Comparison of ENCODE assay signal across 7 mouse cellular contexts in the genomic region with DNA sequence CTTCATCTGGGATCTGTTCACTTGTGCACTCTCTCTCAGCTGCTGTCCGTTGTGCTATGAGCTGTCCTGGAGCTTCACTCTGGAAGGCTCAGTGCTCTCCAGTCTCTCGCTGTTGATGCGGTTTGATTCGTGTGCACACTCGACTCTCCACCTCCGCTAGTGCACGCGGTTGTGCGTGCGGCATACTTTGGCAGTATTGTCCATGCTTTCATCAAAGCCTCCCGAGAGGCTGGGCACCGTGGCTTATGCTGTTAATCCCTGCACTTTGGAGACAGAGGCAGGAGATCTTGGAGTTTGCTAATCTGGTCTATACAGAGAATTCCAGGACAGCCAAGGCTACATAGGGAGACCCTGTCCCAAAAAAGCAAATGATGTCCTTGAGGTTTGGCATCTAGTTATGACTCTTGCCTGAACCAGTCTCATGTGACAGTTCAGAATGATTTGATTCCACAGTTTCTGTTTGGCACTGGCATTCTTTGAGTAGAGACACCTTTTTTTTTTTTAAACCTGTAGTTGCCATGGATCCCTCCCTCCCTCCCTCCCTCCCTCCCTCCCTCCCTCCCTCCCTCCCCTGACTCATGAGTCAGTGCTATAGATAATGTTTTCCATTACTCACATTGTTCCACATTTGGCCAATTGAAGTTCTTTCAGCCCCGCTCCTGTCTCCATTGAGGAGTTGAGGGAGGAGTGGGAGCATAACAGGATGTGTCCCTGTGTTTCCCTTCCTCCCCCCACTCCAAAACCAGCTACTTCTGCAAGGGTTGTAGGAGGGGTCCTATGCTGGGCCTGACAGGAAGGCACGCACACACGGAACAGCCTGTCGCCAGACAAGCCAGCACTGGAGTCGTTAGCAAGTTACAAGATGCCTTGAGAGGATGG.
DNase-seq lines count a peak whose midpoint lies in the region; ATAC-seq and TF ChIP-seq lines count a peak whose summit lies in the region.

No protein-coding gene starts in this region.

- no peaks in the 10 kb centered on the region for H3K27me3 ChIP-seq in lung, embryonic 16.5 days (ENCODE audit: control insufficient read depth, insufficient read depth, low read depth, low read length)
- no peaks in the 10 kb centered on the region for H3K27me3 ChIP-seq in embryonic facial prominence, embryonic 15.5 days
- H3K27me3 ChIP-seq in midbrain, embryonic 10.5 days (ENCODE audit: low read depth, poor library complexity, severe bottlenecking), result no peaks in the 10 kb centered on the region

- DNase-seq in lung, adult 2 months, result no peak
- peak; percentile 47 for DNase-seq in adrenal gland, adult 2 months
- DNase-seq in induced T-regulatory cell, adult 2 months (ENCODE audit: low read depth), result peak; percentile 42
- no peak for DNase-seq in midbrain, embryonic 10.5 days (ENCODE audit: low spot score)
- peak; percentile 71 for DNase-seq in telencephalon, adult 2 months (ENCODE audit: low read depth, low spot score)

- WGBS in lung, embryonic 16.5 days, result 69% methylated on average over 17 of the region's 17 CpGs
- WGBS in lung, adult 2 months, result 67% methylated on average over 17 of the region's 17 CpGs
- 56% methylated on average over 17 of the region's 17 CpGs for WGBS in embryonic facial prominence, embryonic 15.5 days
- WGBS in midbrain, embryonic 10.5 days, result 84% methylated on average over 17 of the region's 17 CpGs

- H3K9me3 ChIP-seq in lung, embryonic 16.5 days (ENCODE audit: control insufficient read depth, low read length), result no peaks in the 10 kb centered on the region
- H3K9me3 ChIP-seq in embryonic facial prominence, embryonic 15.5 days (replicated peaks), result no peaks in the 10 kb centered on the region
- no peaks in the 10 kb centered on the region for H3K9me3 ChIP-seq in midbrain, embryonic 10.5 days (replicated peaks)

- peak; percentile 21; the same call in 1 of the 2 replicates for ATAC-seq in lung, embryonic 16.5 days (ENCODE audit: low read depth)
- no peak for ATAC-seq in embryonic facial prominence, embryonic 15.5 days (ENCODE audit: insufficient number of reproducible peaks, low FRiP score, low TSS enrichment, low read depth)

- peaks cover 47% of the 10 kb centered on the region for H3K4me1 ChIP-seq in lung, embryonic 16.5 days (replicated peaks; ENCODE audit: control insufficient read depth, insufficient read depth, low read length)
- peaks cover 38% of the 10 kb centered on the region for H3K4me1 ChIP-seq in lung, adult 2 months (ENCODE audit: control insufficient read depth, insufficient read depth, low read length)
- peaks cover 71% of the 10 kb centered on the region for H3K4me1 ChIP-seq in embryonic facial prominence, embryonic 15.5 days
- H3K4me1 ChIP-seq in midbrain, embryonic 10.5 days, result peaks cover 76% of the 10 kb centered on the region

- no peak overlapping the region for H3K4me3 ChIP-seq in lung, embryonic 16.5 days (ENCODE audit: low read length)
- H3K4me3 ChIP-seq in lung, adult 2 months (replicated peaks; ENCODE audit: extremely low read depth, low read depth, low read length), result no peak overlapping the region
- H3K4me3 ChIP-seq in embryonic facial prominence, embryonic 15.5 days (replicated peaks), result no peak overlapping the region
- no peak overlapping the region for H3K4me3 ChIP-seq in midbrain, embryonic 10.5 days

- TF ChIP-seq POLR2A in lung, adult 2 months (IDR thresholded peaks at IDR 0.05; ENCODE audit: borderline replicate concordance, extremely low read depth, low read depth, low read length), result no peak

- TF ChIP-seq CTCF in lung, adult 2 months (IDR thresholded peaks at IDR 0.05; ENCODE audit: insufficient read depth, low read length), result no peak

- no peaks in the 10 kb centered on the region for H3K36me3 ChIP-seq in lung, embryonic 16.5 days (ENCODE audit: control insufficient read depth, insufficient read depth, low read length)
- H3K36me3 ChIP-seq in embryonic facial prominence, embryonic 15.5 days, result no peaks in the 10 kb centered on the region
- H3K36me3 ChIP-seq in midbrain, embryonic 10.5 days, result peaks cover 43% of the 10 kb centered on the region

- H3K27ac ChIP-seq in lung, embryonic 16.5 days (ENCODE audit: low read length), result peak overlapping the region; percentile 36; the same call in 1 of the 2 replicates
- H3K27ac ChIP-seq in embryonic facial prominence, embryonic 15.5 days (replicated peaks), result peak overlapping the region; percentile 61; the same call in 1 of the 2 replicates
- peak overlapping the region; percentile 61; the same call in 1 of the 2 replicates for H3K27ac ChIP-seq in midbrain, embryonic 10.5 days (replicated peaks)

- H3K9ac ChIP-seq in lung, embryonic 16.5 days (ENCODE audit: low read length), result no peak overlapping the region
- H3K9ac ChIP-seq in embryonic facial prominence, embryonic 15.5 days, result no peak overlapping the region

- H3K4me2 ChIP-seq in lung, embryonic 16.5 days (ENCODE audit: low read depth, low read length), result no peak overlapping the region
- no peak overlapping the region for H3K4me2 ChIP-seq in embryonic facial prominence, embryonic 15.5 days (replicated peaks)

Comparison
In these comparisons a context has a peak if more than half of its experiments do, and no peak if none do; other contexts are left out.
1. DNase-seq: peak in adrenal gland, adult 2 months (single experiment), induced T-regulatory cell, adult 2 months (single experiment) and telencephalon, adult 2 months (single experiment); none in lung, adult 2 months (single experiment) and midbrain, embryonic 10.5 days (single experiment).
2. Peak in every context shown above with its lines, with median percentiles within 50 percentile points of each other: H3K27ac ChIP-seq.